Mouse (Mus musculus) liver, postnatal 0 days (tissue): ENCODE results near the gene Sptlc2.

Experiments used
- CTCF ChIP-seq: sonication (generic); IDR thresholded peaks from 2 replicates; pipeline ENCODE4 v1.5.1; 2016; ENCODE audit warnings: antibody characterized with exemption, low read depth
- EP300 ChIP-seq: IDR thresholded peaks from 2 replicates; pipeline ENCODE4 v1.6.1; 2016; ENCODE audit warnings: antibody characterized with exemption, low read depth, mild to moderate bottlenecking

DNA sequence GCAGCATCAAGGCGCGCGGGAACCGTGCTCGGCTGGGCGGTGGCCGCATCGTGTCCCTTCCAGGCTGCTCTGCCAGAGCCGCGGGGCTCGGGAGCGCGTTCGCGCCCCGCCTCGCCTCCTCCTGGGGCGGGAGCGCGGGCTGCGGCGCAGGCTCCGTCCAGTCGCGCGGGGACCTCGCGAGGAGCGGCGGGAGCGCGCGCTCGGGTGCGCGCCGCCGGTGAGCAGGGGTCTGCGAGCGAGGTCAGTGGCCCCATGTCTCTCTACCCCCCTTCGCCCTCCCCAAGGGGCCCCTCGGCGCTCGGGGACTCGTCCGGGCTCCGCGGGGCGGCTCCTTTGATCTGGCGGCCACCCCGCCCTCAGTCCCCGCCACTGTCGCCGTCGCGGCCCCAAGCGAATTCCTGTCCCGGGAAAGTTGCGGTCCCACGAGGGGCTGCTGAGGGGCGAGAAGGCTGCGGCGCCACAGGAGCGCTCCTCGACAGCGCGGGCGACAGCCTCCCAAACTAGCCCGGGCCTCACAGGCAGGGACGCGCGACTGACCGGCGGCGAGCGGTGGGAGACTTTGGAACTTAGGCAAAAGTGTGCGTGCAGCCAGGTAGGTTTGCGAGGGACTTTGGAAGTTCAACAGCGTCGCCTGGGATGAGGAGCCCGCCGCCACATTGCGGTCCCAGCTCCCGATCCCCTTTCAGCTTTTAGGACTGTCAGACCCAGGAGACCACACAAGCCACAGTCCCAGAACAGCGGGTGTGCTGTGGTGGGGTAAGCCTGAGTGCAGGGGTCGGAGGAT lies 88.3 kb downstream of the Sptlc2 start, which contains the start of gene Ism2:
- TF ChIP-seq CTCF: no peak
- TF ChIP-seq EP300: no peak
